Mouse (Mus musculus): ENCODE results near the gene Sept7.

GRCm38 (mm10) chr9:25212309-25213163 is 39.7 kb upstream of the Sept7 start:
- TF ChIP-seq CTCF (IDR thresholded peaks at IDR 0.05; ENCODE audit: low read depth, low read length) (no peak), POLR2A (IDR thresholded peaks at IDR 0.05; ENCODE audit: insufficient read depth, low read length) (no peak), EP300 (IDR thresholded peaks at IDR 0.05; ENCODE audit: insufficient read depth, low read depth, low read length) (no peak)
